Mouse (Mus musculus): Measurements from ENCODE around the gene Atp4a. TPM values are rescaled to one million over a fixed set of nuclear protein-coding genes. Genes with fewer than 3 reads are reported as not detected.
A peak's percentile ranks its signal among the peaks of the same experiment; 100 is the strongest.

Atp4a gene
- polyA plus RNA-seq, 1 experiment: 1.4 TPM

GRCm38 (mm10) chr7:30744022-30744598, 32.1 kb downstream of the Atp4a start:
- Histone ChIP-seq H3K27ac (ENCODE audit: insufficient read depth, low read length) (no peak overlapping the region), H3K9me3 (replicated peaks; ENCODE audit: control insufficient read depth, insufficient read depth, low read length, poor library complexity, severe bottlenecking) (no peaks in the 10 kb centered on the region), H3K4me3 (ENCODE audit: low read depth, low read length) (no peak overlapping the region), H3K9ac (ENCODE audit: low read depth, poor library complexity, severe bottlenecking) (no peak overlapping the region), H3K4me1 (ENCODE audit: control insufficient read depth, insufficient read depth, low read length) (peaks cover 2% of the 10 kb centered on the region), H3K27me3 (ENCODE audit: control insufficient read depth, insufficient read depth, low read length, poor library complexity, severe bottlenecking) (no peaks in the 10 kb centered on the region), H3K36me3 (ENCODE audit: control insufficient read depth, insufficient read depth, low read length, poor library complexity, severe bottlenecking) (no peaks in the 10 kb centered on the region)
- TF ChIP-seq POLR2A (IDR thresholded peaks at IDR 0.05; ENCODE audit: insufficient read depth, low read length) (no peak), CTCF (IDR thresholded peaks at IDR 0.05; ENCODE audit: low read depth, low read length) (no peak), EP300 (IDR thresholded peaks at IDR 0.05; ENCODE audit: insufficient read depth, low read depth, low read length) (no peak)

GRCm38 (mm10) chr7:30747525-30748204, 35.7 kb downstream of the Atp4a start:
- H3K36me3 ChIP-seq (ENCODE audit: control insufficient read depth, insufficient read depth, low read length, poor library complexity, severe bottlenecking): no peaks in the 10 kb centered on the region
- H3K27ac ChIP-seq (ENCODE audit: insufficient read depth, low read length): no peak overlapping the region
- H3K4me1 ChIP-seq (ENCODE audit: control insufficient read depth, insufficient read depth, low read length): peaks cover 2% of the 10 kb centered on the region
- no peaks in the 10 kb centered on the region for H3K27me3 ChIP-seq (ENCODE audit: control insufficient read depth, insufficient read depth, low read length, poor library complexity, severe bottlenecking)
- no peak overlapping the region for H3K9ac ChIP-seq (ENCODE audit: low read depth, poor library complexity, severe bottlenecking)
- H3K9me3 ChIP-seq (replicated peaks; ENCODE audit: control insufficient read depth, insufficient read depth, low read length, poor library complexity, severe bottlenecking): no peaks in the 10 kb centered on the region
- no peak overlapping the region for H3K4me3 ChIP-seq (ENCODE audit: low read depth, low read length)
- TF ChIP-seq CTCF (IDR thresholded peaks at IDR 0.05; ENCODE audit: low read depth, low read length) (peak; percentile 72), POLR2A (IDR thresholded peaks at IDR 0.05; ENCODE audit: insufficient read depth, low read length) (no peak), EP300 (IDR thresholded peaks at IDR 0.05; ENCODE audit: insufficient read depth, low read depth, low read length) (no peak)

- H3K9me3 ChIP-seq (replicated peaks; ENCODE audit: control insufficient read depth, insufficient read depth, low read length, poor library complexity, severe bottlenecking): no peaks in the 10 kb centered on the region
- H3K9ac ChIP-seq (ENCODE audit: low read depth, poor library complexity, severe bottlenecking): no peak overlapping the region
- H3K27me3 ChIP-seq (ENCODE audit: control insufficient read depth, insufficient read depth, low read length, poor library complexity, severe bottlenecking): no peaks in the 10 kb centered on the region
- H3K36me3 ChIP-seq (ENCODE audit: control insufficient read depth, insufficient read depth, low read length, poor library complexity, severe bottlenecking): no peaks in the 10 kb centered on the region
- TF ChIP-seq POLR2A (IDR thresholded peaks at IDR 0.05; ENCODE audit: insufficient read depth, low read length) (no peak), EP300 (IDR thresholded peaks at IDR 0.05; ENCODE audit: insufficient read depth, low read depth, low read length) (no peak), CTCF (IDR thresholded peaks at IDR 0.05; ENCODE audit: low read depth, low read length) (no peak)
- peaks cover 2% of the 10 kb centered on the region for H3K4me1 ChIP-seq (ENCODE audit: control insufficient read depth, insufficient read depth, low read length)
- H3K27ac ChIP-seq (ENCODE audit: insufficient read depth, low read length): no peak overlapping the region
- H3K4me3 ChIP-seq (ENCODE audit: low read depth, low read length): no peak overlapping the region
Measured at GRCm38 (mm10) chr7:30749824-30750606, 38.0 kb downstream of the Atp4a start.

- Histone ChIP-seq H3K4me3 (ENCODE audit: low read depth, low read length) (no peak within 1 kb of the TSS), H3K9me3 (replicated peaks; ENCODE audit: control insufficient read depth, insufficient read depth, low read length, poor library complexity, severe bottlenecking) (no peaks in the 10 kb centered on the region), H3K27me3 (ENCODE audit: control insufficient read depth, insufficient read depth, low read length, poor library complexity, severe bottlenecking) (no peaks in the 10 kb centered on the region), H3K36me3 (ENCODE audit: control insufficient read depth, insufficient read depth, low read length, poor library complexity, severe bottlenecking) (no peaks in the 10 kb centered on the region), H3K4me1 (ENCODE audit: control insufficient read depth, insufficient read depth, low read length) (no peaks in the 10 kb centered on the region), H3K9ac (ENCODE audit: low read depth, poor library complexity, severe bottlenecking) (no peak within 1 kb of the TSS), H3K27ac (ENCODE audit: insufficient read depth, low read length) (no peak within 1 kb of the TSS)
- TF ChIP-seq EP300 (IDR thresholded peaks at IDR 0.05; ENCODE audit: insufficient read depth, low read depth, low read length) (no peak), POLR2A (IDR thresholded peaks at IDR 0.05; ENCODE audit: insufficient read depth, low read length) (no peak), CTCF (IDR thresholded peaks at IDR 0.05; ENCODE audit: low read depth, low read length) (no peak)
Measured at GRCm38 (mm10) chr7:30751086-30751669, 39.2 kb downstream of the Atp4a start, which contains the start of gene Sbsn. TSS of gene Sbsn (plus strand) at chr7:30751471.

- H3K36me3 ChIP-seq (ENCODE audit: control insufficient read depth, insufficient read depth, low read length, poor library complexity, severe bottlenecking): no peaks in the 10 kb centered on the region
- TF ChIP-seq POLR2A (IDR thresholded peaks at IDR 0.05; ENCODE audit: insufficient read depth, low read length) (no peak), EP300 (IDR thresholded peaks at IDR 0.05; ENCODE audit: insufficient read depth, low read depth, low read length) (no peak)
- H3K9ac ChIP-seq (ENCODE audit: low read depth, poor library complexity, severe bottlenecking): no peak overlapping the region
- H3K4me1 ChIP-seq (ENCODE audit: control insufficient read depth, insufficient read depth, low read length): no peaks in the 10 kb centered on the region
- no peak overlapping the region for H3K27ac ChIP-seq (ENCODE audit: insufficient read depth, low read length)
- no peak overlapping the region for H3K4me3 ChIP-seq (ENCODE audit: low read depth, low read length)
- no peaks in the 10 kb centered on the region for H3K27me3 ChIP-seq (ENCODE audit: control insufficient read depth, insufficient read depth, low read length, poor library complexity, severe bottlenecking)
- H3K9me3 ChIP-seq (replicated peaks; ENCODE audit: control insufficient read depth, insufficient read depth, low read length, poor library complexity, severe bottlenecking): no peaks in the 10 kb centered on the region
Measured at GRCm38 (mm10) chr7:30757001-30757400, 45.0 kb downstream of the Atp4a start.
